Mouse (Mus musculus) cerebral cortex, adult 2 months (tissue): Measurements from ENCODE around the gene S100b.

Experiments
- WGBS: fragments of 180-500 bp; shearing (Covaris S2); methylation state at CpG from one replicate; pipeline ENCODE4 v1.1.7; 2018; 5-methylcytosine and 5-hydroxymethylcytosine counted together

Gene S100b

DNA sequence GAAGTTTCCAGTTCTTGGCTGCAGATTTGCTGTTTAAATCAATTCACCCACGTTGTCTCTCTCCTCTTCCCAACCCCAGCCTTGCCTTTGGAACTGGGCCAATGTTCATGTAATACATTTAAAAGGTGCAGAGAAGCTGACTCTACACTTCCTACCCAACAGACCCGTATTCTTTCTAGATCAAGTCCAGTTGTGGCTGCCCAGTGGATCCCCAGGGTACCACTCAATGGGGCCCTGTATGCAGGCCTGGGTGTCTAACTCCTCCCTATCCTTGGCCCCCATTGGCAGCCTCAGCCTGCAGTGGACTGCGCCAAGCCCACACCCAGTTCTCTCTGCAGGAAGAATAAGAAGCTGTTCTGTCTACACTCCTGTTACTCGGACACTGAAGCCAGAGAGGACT lies at the start of gene S100b:
TSS of gene S100b (plus strand) at position 318 of the 400 bp plus-strand sequence.
- WGBS, result 16% methylated on average over 4 of the region's 4 CpGs

DNA sequence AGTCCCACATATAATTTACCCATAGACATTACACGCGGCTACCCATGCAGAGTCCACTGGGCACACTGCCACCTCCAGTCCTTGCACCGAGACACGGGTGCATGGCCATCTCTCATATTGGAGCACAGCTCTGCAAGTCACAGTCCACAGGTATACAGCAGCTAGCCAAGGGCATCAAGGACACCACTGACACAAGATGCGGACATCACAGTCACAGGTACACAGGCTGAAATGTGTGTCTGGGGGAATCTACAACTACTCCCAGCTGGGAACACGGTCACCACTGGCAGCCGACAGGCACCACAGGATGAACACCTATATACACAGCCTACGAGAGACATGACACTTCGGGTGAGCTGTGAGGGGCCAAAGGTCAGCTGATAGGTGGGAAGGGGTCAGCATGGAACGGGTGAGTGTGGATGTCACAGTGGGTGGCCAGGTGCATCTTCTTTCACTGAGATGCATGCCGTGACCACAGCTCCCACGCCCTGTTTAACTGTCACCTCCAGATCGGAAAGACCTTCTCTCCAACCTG lies 46.3 kb upstream of the S100b start:
- WGBS, result 96% methylated on average over 13 of the region's 13 CpGs

DNA sequence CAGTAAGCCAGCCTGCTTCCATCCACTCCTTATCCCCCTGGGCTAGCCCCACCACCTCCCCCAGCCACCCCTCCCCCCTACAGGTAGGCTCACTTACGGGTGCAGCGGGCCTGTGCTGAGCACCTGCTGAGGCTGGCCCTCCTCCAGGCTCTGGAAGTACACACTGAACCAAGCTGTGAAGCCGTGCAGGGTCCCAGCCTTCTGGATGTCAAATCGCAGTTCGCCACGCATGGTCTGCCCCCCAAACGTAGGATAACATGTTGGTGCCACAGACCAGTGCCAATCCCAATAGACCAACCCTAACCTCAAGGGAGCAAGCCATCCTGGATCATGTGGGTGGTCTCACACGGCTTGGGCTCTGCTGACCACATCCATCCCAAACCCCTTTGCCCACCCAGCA lies 44.4 kb upstream of the S100b start:
- 88% methylated on average over 8 of the region's 8 CpGs for WGBS

DNA sequence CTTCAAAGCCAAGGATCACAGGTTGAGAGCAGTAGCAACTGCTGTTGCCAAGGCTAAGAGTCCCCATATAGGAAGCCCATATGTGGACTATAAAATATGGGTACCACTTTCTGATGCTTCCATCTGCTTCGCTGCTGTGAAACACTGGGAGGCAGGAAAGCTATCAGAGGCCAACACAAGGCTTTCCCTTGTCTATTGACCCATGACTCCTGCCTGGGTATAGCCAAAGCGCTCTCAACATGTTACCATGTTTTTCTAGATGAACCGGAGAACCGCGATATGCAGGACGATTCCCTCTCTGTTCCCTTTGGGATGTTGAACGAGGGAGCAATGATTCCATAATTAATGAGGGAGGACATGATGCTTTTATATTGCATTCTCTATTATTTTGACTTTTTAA lies 42.8 kb upstream of the S100b start:
- 96% methylated on average over 7 of the region's 7 CpGs for WGBS

DNA sequence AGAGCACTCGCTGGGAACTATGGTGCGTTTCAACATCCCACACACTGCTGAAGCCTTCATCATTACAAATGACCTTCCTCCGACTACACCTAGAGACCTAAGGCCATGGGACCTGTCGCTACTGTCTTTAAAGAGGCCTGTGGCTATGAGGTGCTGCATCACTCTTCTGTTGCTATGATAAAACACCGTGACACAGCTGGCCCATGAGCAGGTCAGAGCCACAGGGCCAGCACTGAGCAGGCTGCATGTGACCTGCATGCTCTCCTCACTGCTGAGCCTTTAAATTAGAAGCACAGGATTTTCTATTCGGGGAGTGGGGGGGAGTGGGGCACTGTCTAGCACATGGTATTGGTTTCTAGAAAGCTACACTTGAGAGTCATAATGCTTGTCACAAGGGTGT lies 41.5 kb upstream of the S100b start:
- 91% methylated on average over 6 of the region's 6 CpGs for WGBS

DNA sequence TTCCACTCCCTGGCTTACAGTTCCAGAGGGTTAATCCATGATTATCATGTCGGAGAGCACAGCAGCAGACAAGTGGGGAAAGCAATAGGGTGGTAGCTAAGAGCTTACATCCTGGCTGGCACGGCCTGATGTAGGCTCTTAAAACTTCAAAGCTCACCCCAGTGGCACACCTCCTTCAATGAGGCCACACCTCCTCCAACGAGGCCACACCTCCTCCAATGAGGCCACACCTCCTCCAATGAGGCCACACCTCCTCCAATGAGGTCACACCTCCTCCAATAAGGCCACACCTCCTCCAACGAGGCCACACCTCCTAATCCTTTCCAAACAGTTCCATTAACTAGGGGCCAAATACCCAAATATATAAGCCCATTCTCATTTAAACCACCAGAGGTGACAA lies 39.5 kb upstream of the S100b start:
- WGBS, result 90% methylated on average over 4 of the region's 4 CpGs

DNA sequence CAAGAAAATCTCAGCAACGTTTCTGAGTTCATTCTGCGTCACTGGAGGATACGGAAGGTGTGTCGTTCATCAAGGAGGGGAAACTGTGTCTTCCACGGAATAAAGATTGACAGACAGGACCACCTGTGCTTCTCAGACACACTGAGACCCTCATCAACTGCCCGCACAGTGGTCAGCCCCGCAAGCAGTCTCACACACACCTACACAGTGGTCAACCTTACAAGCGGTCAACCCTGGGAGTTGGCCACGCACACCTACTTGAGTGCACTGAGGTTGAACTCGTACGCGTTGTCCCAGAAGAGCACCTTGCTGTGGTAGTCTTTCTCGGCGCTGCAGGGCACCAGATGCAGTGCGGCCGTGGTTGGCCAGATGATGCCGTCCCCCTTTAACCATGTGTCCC lies 36.6 kb upstream of the S100b start:
- WGBS, result 97% methylated on average over 17 of the region's 17 CpGs

DNA sequence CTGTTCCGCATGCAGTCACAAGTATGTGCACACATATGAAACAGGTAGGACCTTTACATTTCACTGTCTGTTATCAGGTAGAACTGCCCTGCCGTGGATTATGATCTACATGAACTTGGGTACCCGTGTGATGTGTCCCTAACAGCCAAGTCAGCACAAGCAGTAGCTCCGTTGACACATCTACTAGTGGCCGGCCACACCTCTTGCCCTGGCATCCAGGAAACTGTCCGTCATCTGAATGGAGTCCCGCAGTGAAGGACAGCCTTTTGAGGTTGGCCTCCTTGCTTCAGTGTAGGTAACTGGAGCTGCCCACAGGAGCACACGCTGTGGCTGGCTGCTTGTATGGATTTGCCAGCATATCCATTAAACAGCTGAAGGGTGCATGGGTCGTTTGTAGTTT lies 35.4 kb upstream of the S100b start:
- 89% methylated on average over 9 of the region's 9 CpGs for WGBS

DNA sequence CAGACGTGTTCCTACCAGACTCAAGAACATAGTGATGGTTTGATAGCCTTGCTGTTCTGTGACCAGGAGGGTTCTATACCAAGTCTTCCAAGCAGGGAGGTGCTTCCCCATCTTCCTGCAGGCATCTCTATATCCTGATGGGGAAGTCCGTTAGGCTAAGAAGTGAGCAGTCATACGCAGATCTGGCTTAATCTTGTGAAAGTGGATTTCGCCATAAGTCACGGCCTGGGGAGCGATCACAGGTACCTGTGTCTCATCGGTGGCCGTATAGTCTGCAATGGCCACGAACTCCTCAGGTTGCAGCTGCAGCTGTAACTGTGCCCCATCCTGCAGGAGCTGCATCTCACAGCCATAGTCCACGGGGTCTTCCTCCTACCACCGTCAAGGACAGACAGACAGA lies 27.7 kb upstream of the S100b start:
- 94% methylated on average over 11 of the region's 11 CpGs for WGBS

DNA sequence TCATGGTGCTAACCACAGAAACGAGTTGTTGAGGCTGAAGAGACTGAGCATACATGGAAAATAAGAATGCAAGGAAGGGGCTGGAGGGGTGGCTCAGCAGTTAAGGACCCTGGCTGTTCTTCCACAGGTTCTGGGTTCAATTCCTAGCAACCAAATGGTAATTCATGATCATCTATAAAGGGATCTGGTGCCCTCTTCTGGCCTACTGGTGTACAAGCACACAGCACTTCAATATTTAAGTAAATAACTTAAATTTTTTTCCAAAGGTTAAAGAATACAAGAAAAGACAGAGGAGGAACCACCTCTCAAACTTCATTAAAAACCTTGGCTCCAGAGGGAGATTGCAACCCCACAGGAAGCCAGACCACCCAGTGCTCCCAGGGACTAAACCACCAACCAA lies 24.0 kb upstream of the S100b start:
- 82% methylated on average over 1 of the region's 1 CpGs for WGBS

DNA sequence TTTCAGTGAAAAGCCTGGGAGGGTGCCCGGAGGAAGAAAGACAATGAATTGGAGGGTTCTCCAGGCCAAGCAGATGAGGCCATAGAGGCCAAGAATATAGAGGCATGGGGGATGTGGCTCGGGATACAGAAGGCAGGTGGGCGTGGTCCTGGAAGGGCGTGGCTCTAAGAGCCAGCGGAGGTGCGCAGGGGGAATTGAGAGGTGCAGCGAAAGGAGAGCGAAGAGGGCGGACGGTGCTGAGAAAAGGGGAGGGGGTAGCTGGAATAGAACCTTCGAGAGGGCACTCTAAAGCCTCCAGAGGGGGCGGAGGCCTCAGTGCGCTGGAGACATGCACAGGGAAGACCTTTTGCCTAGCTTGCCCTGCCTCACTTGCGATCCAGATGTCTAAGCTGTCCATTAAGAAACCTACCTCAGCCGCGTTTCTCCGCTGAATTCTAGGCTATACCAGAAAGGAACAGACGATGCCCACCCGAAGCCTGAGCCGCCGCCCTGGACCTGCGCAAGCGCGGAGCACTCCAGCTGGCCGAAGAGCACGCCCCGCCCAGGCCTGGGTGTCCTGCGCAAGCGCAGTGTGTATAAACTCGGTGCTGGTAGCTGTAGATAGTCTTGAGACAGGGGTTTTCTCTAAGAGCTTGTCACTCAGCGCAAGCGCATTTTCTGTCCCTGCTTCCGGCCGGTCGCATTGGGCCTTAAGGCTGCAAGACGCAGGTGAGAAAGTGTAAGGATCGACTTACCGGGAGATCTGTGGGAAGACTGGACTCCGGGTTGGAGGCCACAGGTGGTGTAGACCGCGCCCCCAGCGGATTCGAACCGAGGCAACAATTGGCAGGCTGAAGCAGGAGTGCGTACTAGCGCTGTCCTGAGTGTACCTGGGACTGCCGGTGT lies 16.1 kb upstream of the S100b start, which contains the start of gene Prmt2:
TSS of gene Prmt2 (minus strand) at position 525 of the 885 bp plus-strand sequence.
- WGBS, result under 1% methylated on average over 47 of the region's 47 CpGs

DNA sequence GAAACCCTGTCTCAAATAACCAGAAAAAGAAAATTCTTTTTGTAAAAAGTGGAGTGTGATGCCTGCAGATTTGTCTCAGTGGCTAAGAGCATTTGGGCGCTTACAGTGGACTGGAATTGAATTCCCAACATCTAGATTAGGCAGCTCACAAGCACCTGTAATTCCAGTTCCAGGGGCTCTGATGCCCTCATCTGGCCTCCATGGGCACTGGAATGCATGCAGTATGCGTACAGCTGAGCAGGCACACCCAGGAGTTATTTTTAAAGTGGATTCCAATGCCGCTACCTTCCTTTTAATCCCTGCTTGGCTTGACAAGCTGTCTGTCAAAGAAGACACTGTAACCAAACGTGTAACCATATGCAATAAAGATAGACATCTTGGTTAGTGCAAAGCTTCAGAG lies 14.3 kb upstream of the S100b start:
- 79% methylated on average over 4 of the region's 4 CpGs for WGBS

DNA sequence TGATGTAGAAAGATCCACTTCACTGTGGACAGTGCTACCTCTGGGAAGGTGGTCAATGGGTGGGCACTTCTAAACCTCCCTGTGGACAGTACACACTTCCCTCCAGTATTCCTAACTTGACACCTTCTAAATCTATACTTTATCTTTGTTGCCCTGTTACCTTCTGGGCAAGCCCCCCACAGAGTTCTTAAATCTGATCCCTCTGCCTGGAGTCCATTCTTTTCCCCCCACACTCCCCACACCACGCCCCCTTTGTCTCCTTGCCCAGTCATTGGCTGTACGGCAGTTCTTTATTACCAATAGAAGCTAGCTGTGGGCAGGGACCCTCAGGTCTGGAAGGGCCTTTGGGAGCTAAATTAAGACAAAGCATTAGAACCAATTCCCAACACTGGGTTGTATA lies 8.5 kb upstream of the S100b start:
- WGBS, result 91% methylated on average over 2 of the region's 2 CpGs

DNA sequence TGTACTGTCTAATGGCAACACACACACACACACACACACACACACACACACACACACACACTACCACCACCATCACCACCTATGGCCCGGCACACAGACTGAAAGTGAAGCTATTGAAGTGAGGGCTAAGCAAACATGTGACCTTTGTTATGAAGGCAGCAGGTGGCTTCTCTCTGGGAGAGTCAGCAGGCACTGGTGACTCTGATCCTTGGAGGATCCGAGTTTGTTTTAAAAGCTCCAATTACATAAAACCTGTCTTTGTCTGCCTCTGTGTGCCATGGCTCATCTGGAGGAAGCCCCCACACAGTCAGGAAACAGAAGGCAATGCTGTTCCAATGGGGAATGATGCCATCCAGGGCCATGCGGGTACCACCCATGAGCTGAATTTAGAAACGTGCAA lies 7.1 kb upstream of the S100b start:
- 44% methylated on average over 4 of the region's 4 CpGs for WGBS

DNA sequence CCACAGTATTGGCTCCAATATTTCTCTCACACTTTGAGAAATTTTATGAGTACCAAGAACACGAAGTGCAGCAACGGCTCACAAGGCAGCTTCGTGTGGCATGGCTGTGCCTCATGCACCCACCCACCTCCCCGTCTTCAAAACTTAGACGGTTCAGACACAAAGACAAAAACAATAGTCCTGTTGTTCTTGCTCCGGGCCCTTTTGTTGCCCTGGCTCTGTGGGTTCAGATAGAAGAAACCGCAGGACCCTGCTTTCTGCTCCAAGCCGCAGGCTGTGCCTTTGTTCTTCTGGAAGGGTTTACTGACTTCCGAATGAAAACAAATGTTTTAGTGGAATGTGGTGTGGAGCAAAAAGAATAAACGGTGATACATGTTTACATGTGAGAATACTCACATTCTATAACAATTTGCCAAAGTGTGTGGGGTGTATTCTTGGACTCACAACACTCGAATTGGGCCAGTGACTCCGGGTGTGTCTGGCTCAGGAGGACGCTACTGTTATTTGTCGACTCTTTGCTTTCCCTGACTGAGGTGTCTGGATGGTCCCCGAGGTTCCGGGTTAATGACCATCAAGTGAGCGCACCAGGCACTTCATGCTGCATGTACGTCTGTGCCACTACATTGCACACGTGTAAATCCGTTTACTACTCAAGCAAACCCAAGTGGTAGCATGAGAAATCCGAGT lies 5.5 kb upstream of the S100b start:
- WGBS, result 44% methylated on average over 21 of the region's 21 CpGs

DNA sequence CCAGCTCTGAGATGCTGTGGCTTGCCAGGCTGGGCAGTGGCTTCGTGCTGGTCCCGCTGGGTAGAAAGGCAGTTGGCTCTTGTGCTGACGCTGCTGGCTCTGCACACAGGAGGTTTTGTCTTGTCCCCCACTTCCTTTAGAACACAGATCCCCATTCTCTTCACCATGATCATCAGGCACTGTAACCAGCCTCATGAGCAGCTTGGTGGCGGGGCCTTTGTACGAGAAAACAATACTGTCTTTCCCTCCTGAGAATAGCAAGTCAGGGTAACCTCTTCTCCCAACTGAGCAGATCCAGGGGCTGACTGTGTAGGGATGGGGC lies 5.0 kb upstream of the S100b start:
- WGBS, result 66% methylated on average over 5 of the region's 5 CpGs

DNA sequence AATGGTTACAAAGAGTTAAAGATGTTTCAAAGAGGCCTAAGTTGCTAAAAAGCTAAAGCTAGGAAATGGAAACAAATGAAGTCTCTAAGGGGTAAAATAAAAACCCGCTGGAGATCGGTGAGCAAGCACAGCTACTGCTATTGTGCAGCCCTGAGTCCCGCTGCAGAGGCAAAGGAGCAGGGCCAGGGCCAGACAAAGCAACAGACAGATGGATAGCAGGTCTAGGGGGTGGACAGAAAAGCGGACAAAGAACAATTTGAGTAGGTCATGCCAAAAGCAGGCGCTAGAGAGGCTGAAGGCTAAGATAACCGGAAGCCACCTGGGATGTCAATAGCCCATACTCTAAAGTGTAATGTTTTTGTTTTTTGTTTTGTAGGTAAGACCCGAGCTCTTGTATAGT lies 2.8 kb upstream of the S100b start:
- WGBS, result 64% methylated on average over 7 of the region's 7 CpGs

DNA sequence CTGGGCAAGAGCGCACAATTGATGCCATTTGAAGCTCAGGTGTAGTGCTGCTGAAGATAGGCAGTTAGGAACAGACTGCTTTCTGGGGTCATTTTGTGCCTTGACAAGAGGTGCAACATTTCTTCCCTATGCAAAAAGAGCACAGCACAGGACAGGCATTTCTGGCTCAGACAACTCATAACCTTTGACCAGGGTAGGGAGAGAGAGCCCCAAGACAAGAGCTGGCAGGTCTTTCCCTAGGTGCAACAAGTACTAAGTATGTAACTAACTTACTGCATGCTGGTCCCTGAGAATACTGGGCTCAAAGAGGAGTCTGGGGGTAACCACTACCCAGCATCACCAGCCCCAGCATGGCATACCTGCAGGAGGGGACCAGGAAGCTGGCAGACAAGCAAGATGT lies 574 bp upstream of the S100b start:
- 97% methylated on average over 1 of the region's 1 CpGs for WGBS

DNA sequence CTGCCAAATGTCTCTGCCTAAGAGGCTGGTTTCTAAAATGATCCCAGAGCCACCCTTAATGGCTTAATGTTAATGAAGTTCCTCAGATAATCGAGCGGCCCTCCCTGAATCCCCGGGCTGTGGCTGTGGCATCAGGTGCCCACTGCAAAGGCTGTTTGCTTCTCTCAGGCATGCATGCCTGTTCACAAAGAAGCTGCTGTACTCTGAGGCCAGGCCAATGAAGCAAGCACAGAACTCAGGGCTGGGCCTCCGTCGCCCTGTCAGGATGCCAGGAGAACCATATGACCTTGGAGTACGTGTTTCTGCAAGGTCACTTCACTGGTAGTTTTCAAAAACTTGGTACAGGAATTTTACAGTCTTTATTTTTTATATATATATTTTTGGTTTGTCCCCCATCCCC lies 2.0 kb downstream of the S100b start:
- 56% methylated on average over 6 of the region's 6 CpGs for WGBS

DNA sequence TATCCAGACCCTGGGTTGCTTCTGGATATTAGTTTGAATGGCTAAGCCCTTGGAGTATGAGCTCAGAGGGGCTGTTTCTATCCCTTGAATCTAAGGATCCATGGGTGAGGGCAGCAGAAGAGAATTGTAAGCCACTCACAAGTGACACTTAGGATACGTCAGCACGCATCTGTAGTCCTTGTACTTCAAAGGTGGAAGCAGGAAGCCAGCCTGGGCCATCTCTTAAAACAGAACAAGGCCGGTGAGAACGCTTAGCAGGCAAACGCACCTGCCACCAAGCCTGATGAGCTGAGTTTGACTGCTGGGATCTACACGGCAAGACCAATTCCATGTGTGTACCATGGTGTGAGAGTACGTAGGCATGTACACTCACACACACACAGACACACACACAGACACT lies 3.6 kb downstream of the S100b start:
- 87% methylated on average over 7 of the region's 7 CpGs for WGBS

DNA sequence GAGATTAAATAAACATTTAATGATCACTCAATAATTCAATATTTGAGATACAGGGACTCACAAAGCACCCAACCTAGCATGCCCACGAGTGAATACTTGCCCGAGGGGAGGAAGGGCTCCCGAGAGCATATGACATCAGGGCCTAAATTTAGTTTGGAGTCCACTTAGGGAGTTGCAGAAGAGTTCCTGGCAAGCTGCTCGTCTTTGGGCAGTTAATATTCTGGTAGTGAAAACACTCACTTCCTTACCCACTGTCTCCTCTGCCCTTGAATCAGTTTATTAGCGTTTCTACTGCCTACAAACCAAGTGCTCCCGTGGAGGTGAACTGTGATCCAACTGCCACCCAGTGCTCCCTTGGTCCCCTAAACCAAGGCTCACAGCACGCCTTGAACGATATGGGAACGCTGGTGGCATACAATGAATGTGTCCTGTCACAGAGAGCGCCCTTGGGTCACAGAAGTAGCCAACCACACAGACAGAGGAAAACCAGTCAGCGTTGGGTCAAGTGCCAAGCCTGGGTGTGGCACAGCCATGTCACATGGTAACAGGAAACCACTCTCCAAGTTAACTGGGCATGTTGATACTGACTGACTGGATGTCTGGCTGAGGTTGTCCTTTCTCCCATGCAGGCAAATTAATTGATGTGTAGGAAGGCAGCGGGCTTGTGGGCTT lies 4.2 kb downstream of the S100b start:
- WGBS, result 50% methylated on average over 12 of the region's 12 CpGs

DNA sequence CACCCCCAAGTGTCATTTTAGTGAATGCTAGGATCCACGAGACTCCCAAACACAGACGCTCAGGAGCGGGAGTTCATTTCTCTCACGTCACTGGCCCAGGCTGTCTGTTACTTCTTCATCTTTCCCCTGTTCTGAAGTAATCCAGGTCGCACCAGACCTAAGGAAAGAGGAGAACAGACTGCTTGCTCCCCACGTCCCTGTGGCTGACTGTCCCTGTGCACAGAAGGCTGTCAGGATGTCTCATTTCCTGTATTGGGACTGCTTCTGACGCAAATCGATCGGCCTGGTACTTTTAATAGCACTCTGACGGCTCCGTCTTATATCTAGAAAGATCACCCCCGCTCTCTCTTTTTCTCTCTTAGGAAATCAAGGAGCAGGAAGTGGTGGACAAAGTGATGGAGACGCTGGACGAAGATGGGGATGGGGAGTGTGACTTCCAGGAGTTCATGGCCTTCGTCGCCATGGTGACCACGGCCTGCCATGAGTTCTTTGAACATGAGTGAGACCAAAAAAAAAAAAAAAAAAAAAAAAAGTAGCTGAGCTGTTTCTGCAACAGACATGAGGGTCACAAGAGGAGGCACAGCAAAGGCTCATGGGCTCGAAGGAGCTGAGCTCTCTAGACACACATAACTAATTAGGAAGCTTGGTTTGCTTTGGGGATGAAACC lies 6.0 kb downstream of the S100b start:
- WGBS, result 70% methylated on average over 18 of the region's 18 CpGs
